Mouse (Mus musculus): ENCODE measurements at regions not wholly inside any gene's neighbourhood (a gene's known extent, or its start where the extent isn't known, plus 50 kb on each side); places are given as distances from the start of the nearest gene placed in this dataset.

- Histone ChIP-seq H3K27me3 (ENCODE audit: control insufficient read depth, insufficient read depth, low read length) (no peaks in the 10 kb centered on the region), H3K4me1 (ENCODE audit: control insufficient read depth, insufficient read depth, low read length) (no peaks in the 10 kb centered on the region), H3K27ac (no peak overlapping the region), H3K79me2 (replicated peaks; ENCODE audit: control insufficient read depth, insufficient read depth, low read length) (no peaks in the 10 kb centered on the region), H3K9ac (ENCODE audit: low read depth, low read length) (no peak overlapping the region), H3K36me3 (ENCODE audit: control insufficient read depth, insufficient read depth, low read length) (no peaks in the 10 kb centered on the region), H3K4me3 (no peak overlapping the region)
- WGBS = 34% methylated on average over 7 of the region's 7 CpGs
- DNase-seq = no peak
- intact Hi-C loops (cut with DNase I) = no loop called here
- TF ChIP-seq EP300 (IDR thresholded peaks at IDR 0.05; ENCODE audit: insufficient read depth, low read depth, low read length) = no peak
- TF ChIP-seq POLR2A (IDR thresholded peaks at IDR 0.05; ENCODE audit: insufficient read depth, low read depth, low read length) = no peak
- no peak for TF ChIP-seq CTCF (IDR thresholded peaks at IDR 0.05)
Measured at GRCm38 (mm10) chr15:8802058-8802457, 91.5 kb upstream of the Slc1a3 start.

GRCm38 (mm10) chr15:8797015-8797414, 86.5 kb upstream of the Slc1a3 start:
- Histone ChIP-seq H3K36me3 (ENCODE audit: control insufficient read depth, insufficient read depth, low read length) (no peaks in the 10 kb centered on the region), H3K27me3 (ENCODE audit: control insufficient read depth, insufficient read depth, low read length) (no peaks in the 10 kb centered on the region), H3K9ac (ENCODE audit: low read depth, low read length) (no peak overlapping the region), H3K27ac (no peak overlapping the region), H3K4me3 (no peak overlapping the region), H3K79me2 (replicated peaks; ENCODE audit: control insufficient read depth, insufficient read depth, low read length) (no peaks in the 10 kb centered on the region), H3K4me1 (ENCODE audit: control insufficient read depth, insufficient read depth, low read length) (no peaks in the 10 kb centered on the region)
- DNase-seq = no peak
- WGBS = 97% methylated on average over 1 of the region's 1 CpGs
- TF ChIP-seq CTCF (IDR thresholded peaks at IDR 0.05) = peak; percentile 30
- no peak for TF ChIP-seq EP300 (IDR thresholded peaks at IDR 0.05; ENCODE audit: insufficient read depth, low read depth, low read length)
- intact Hi-C loops (cut with DNase I) = no loop called here

- no peak overlapping the region for H3K9ac ChIP-seq (ENCODE audit: low read depth, low read length)
- DNase-seq = no peak
- H3K36me3 ChIP-seq (ENCODE audit: control insufficient read depth, insufficient read depth, low read length) = no peaks in the 10 kb centered on the region
- no peaks in the 10 kb centered on the region for H3K27me3 ChIP-seq (ENCODE audit: control insufficient read depth, insufficient read depth, low read length)
- WGBS = 79% methylated on average over 2 of the region's 2 CpGs
- H3K79me2 ChIP-seq (replicated peaks; ENCODE audit: control insufficient read depth, insufficient read depth, low read length) = no peaks in the 10 kb centered on the region
- no peaks in the 10 kb centered on the region for H3K4me1 ChIP-seq (ENCODE audit: control insufficient read depth, insufficient read depth, low read length)
- H3K4me3 ChIP-seq = no peak overlapping the region
- intact Hi-C loops (cut with DNase I) = no loop called here
- H3K27ac ChIP-seq = no peak overlapping the region
- TF ChIP-seq CTCF (IDR thresholded peaks at IDR 0.05) (no peak), EP300 (IDR thresholded peaks at IDR 0.05; ENCODE audit: insufficient read depth, low read depth, low read length) (no peak), POLR2A (IDR thresholded peaks at IDR 0.05; ENCODE audit: insufficient read depth, low read depth, low read length) (no peak)
Measured at GRCm38 (mm10) chr15:8792106-8792505, 81.5 kb upstream of the Slc1a3 start.

GRCm38 (mm10) chr15:8789924-8790323, 79.4 kb upstream of the Slc1a3 start:
- TF ChIP-seq POLR2A (IDR thresholded peaks at IDR 0.05; ENCODE audit: insufficient read depth, low read depth, low read length) (no peak), EP300 (IDR thresholded peaks at IDR 0.05; ENCODE audit: insufficient read depth, low read depth, low read length) (no peak), CTCF (IDR thresholded peaks at IDR 0.05) (no peak)
- intact Hi-C loops (cut with DNase I) = no loop called here
- Histone ChIP-seq H3K36me3 (ENCODE audit: control insufficient read depth, insufficient read depth, low read length) (no peaks in the 10 kb centered on the region), H3K79me2 (replicated peaks; ENCODE audit: control insufficient read depth, insufficient read depth, low read length) (no peaks in the 10 kb centered on the region), H3K4me3 (no peak overlapping the region), H3K9ac (ENCODE audit: low read depth, low read length) (no peak overlapping the region), H3K27ac (no peak overlapping the region), H3K27me3 (ENCODE audit: control insufficient read depth, insufficient read depth, low read length) (no peaks in the 10 kb centered on the region), H3K4me1 (ENCODE audit: control insufficient read depth, insufficient read depth, low read length) (no peaks in the 10 kb centered on the region)
- no peak for DNase-seq

GRCm38 (mm10) chr15:8789000-8789399, 78.4 kb upstream of the Slc1a3 start:
- no peak for DNase-seq
- H3K27ac ChIP-seq = no peak overlapping the region
- H3K4me1 ChIP-seq (ENCODE audit: control insufficient read depth, insufficient read depth, low read length) = no peaks in the 10 kb centered on the region
- no peak overlapping the region for H3K9ac ChIP-seq (ENCODE audit: low read depth, low read length)
- no peaks in the 10 kb centered on the region for H3K79me2 ChIP-seq (replicated peaks; ENCODE audit: control insufficient read depth, insufficient read depth, low read length)
- 87% methylated on average over 6 of the region's 6 CpGs for WGBS
- TF ChIP-seq CTCF (IDR thresholded peaks at IDR 0.05) = no peak
- TF ChIP-seq EP300 (IDR thresholded peaks at IDR 0.05; ENCODE audit: insufficient read depth, low read depth, low read length) = no peak
- TF ChIP-seq POLR2A (IDR thresholded peaks at IDR 0.05; ENCODE audit: insufficient read depth, low read depth, low read length) = no peak
- H3K27me3 ChIP-seq (ENCODE audit: control insufficient read depth, insufficient read depth, low read length) = no peaks in the 10 kb centered on the region
- intact Hi-C loops (cut with DNase I) = no loop called here
- H3K4me3 ChIP-seq = no peak overlapping the region
- H3K36me3 ChIP-seq (ENCODE audit: control insufficient read depth, insufficient read depth, low read length) = no peaks in the 10 kb centered on the region

- DNase-seq = no peak
- Histone ChIP-seq H3K27ac (no peak overlapping the region), H3K79me2 (replicated peaks; ENCODE audit: control insufficient read depth, insufficient read depth, low read length) (no peaks in the 10 kb centered on the region), H3K27me3 (ENCODE audit: control insufficient read depth, insufficient read depth, low read length) (no peaks in the 10 kb centered on the region), H3K4me1 (ENCODE audit: control insufficient read depth, insufficient read depth, low read length) (no peaks in the 10 kb centered on the region), H3K36me3 (ENCODE audit: control insufficient read depth, insufficient read depth, low read length) (no peaks in the 10 kb centered on the region), H3K4me3 (no peak overlapping the region), H3K9ac (ENCODE audit: low read depth, low read length) (no peak overlapping the region)
- intact Hi-C loops (cut with DNase I) = no loop called here
- 73% methylated on average over 6 of the region's 6 CpGs for WGBS
- TF ChIP-seq EP300 (IDR thresholded peaks at IDR 0.05; ENCODE audit: insufficient read depth, low read depth, low read length) = no peak
Measured at GRCm38 (mm10) chr15:8785537-8785936, 75.0 kb upstream of the Slc1a3 start.
